Mouse (Mus musculus) Patski (cell line): ENCODE results near the gene Apoa2. TPM values are rescaled to one million over a fixed set of nuclear protein-coding genes. Genes with fewer than 3 reads are reported as not detected.

Experiments
- ATAC-seq: fragments of 100-300 bp; one replicate; pipeline ENCODE4 v1.8.0; 2021
- CTCF ChIA-PET: fragments of 350-600 bp; sonication (Branson Sonifier 250); formaldehyde crosslinking; loops from one replicate; lab custom pipeline; 2022; ENCODE audit warnings: inconsistent platforms; lab: Charles Lee
- POLR2A ChIA-PET: fragments of 350-600 bp; sonication (Branson Sonifier 250); formaldehyde crosslinking; loops from one replicate; lab custom pipeline; 2022; ENCODE audit warnings: antibody characterized with exemption, inconsistent platforms; lab: Charles Lee
- DNase-seq: peaks from one replicate; pipeline ENCODE4 v3.0.0-alpha.2; 2011; ENCODE audit warnings: low read depth, low spot score
- H3K27me3 ChIP-seq: fragments of 371-371 bp; one replicate; pipeline ENCODE4 v1.5.1; 2021
- CTCF ChIP-seq: fragments of 100-300 bp; IDR thresholded peaks from one replicate; pipeline ENCODE4 v1.5.1; 2021
- in situ Hi-C: fragments of 300-500 bp; cut with MboI; formaldehyde crosslinking; loops from 3 replicates; pipeline ENCODE4 v1.11.1; 2018; ENCODE audit warnings: low pct_unique_long_range_greater_than_20kb, mixed read lengths
- polyA plus RNA-seq: library from polyadenylated mRNA; unstranded; gene quantifications from one replicate; pipeline ENCODE4 v1.2.3, GENCODE M21; 2021

Apoa2 gene
- polyA plus RNA-seq: not detected

DNA sequence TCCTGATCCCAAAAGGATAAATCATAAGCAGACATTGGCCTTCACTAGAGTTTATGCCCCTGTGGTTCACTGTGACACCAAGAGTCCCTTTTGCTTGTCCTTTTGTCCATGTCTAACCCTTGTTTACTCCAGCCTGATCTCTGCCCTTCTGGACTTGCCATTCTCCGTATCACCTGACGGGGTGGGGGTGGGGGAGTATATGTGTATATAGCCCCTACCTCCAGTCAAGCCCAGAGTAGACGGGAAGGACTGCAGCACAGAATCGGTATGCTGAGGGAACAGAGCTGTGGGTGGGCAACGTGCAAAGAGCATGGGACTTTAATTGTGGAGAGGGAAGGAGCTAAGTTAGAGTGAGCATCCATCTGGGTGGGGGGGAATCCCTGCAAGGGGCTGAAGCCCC lies at the start of gene Apoa2:
Gene Apoa2, plus strand, starts transcription at position 198 of the 400 bp plus-strand sequence.
- in situ Hi-C loops: loop anchor here (5.0 kb wide), 2 partner anchors 63 to 113 kb away; partner anchors contain the start of gene Cfap126
- DNase-seq (no peak), ATAC-seq (no peak)
- no peaks in the 10 kb centered on the region for H3K27me3 ChIP-seq
- POLR2A ChIA-PET: interaction anchor here (0.6 to 0.7 kb wide), 2 partner anchors 20 to 107 kb away, joined by 3 to 4 read pairs; no protein-coding TSS in a partner anchor
- CTCF ChIA-PET: interaction anchor here (1.1 to 1.4 kb wide), 2 partner anchors 11 to 14 kb away, joined by 3 read pairs; no protein-coding TSS in a partner anchor
- no peak for TF ChIP-seq CTCF

- CTCF ChIA-PET: interaction anchor here (1.5 kb wide), 1 partner anchor 9 kb away, joined by 4 read pairs; no protein-coding TSS in a partner anchor
- no peak for TF ChIP-seq CTCF
- ATAC-seq: no peak
- POLR2A ChIA-PET: interaction anchor here (1.1 kb wide), 1 partner anchor 30 kb away, joined by 4 read pairs; no protein-coding TSS in a partner anchor
- no peaks in the 10 kb centered on the region for H3K27me3 ChIP-seq
- DNase-seq: no peak
- in situ Hi-C loops: no loop called here
Measured at GRCm38 (mm10) chr1:171179487-171180171, 45.2 kb upstream of the Apoa2 start.

GRCm38 (mm10) chr1:171183025-171183424 lies 41.8 kb upstream of the Apoa2 start:
- POLR2A ChIA-PET: no interaction called here
- no peak for TF ChIP-seq CTCF
- CTCF ChIA-PET: interaction anchor here (1.0 to 2.0 kb wide), 4 partner anchors 9 to 19 kb away, joined by 3 to 9 read pairs (median 4); no protein-coding TSS in a partner anchor
- in situ Hi-C loops: no loop called here
- H3K27me3 ChIP-seq: no peaks in the 10 kb centered on the region
- DNase-seq (no peak), ATAC-seq (no peak)

DNA sequence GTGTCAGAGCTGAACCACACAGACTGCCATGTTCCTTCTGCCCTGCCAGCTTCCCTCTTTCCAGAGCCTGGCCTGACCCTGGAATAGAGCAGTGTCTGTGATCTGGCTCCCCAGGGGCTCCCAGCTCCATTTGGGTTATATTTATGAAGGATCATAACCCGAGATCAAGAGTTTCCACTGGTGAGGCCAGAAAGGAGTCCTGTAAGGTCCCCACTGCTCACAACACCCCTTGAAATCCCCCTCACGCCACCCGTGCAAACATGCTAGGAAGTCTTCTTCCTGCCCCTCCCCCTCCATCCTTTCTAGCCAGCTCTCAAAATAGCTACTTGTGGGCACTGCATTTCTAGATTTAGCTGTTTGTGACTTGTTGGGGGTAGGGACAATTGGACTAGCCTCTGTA lies 41.2 kb upstream of the Apoa2 start:
- H3K27me3 ChIP-seq: no peaks in the 10 kb centered on the region
- ATAC-seq (no peak), DNase-seq (no peak)
- TF ChIP-seq CTCF: no peak
- in situ Hi-C loops: no loop called here
- ChIA-PET CTCF (interaction anchor here (0.8 to 2.0 kb wide), 9 partner anchors 8 to 37 kb away, joined by 3 to 9 read pairs (median 4); partner anchors contain the start of gene Pcp4l1), POLR2A (no interaction called here)

- peak; percentile 47 for TF ChIP-seq CTCF
- DNase-seq (no peak), ATAC-seq (no peak)
- in situ Hi-C loops: no loop called here
- no peaks in the 10 kb centered on the region for H3K27me3 ChIP-seq
- CTCF ChIA-PET: interaction anchor here (0.8 to 2.0 kb wide), 10 partner anchors 9 to 37 kb away, joined by 3 to 9 read pairs (median 4); partner anchors contain the start of gene Pcp4l1
- POLR2A ChIA-PET: no interaction called here
Measured at GRCm38 (mm10) chr1:171184314-171184713, 40.5 kb upstream of the Apoa2 start.

DNA sequence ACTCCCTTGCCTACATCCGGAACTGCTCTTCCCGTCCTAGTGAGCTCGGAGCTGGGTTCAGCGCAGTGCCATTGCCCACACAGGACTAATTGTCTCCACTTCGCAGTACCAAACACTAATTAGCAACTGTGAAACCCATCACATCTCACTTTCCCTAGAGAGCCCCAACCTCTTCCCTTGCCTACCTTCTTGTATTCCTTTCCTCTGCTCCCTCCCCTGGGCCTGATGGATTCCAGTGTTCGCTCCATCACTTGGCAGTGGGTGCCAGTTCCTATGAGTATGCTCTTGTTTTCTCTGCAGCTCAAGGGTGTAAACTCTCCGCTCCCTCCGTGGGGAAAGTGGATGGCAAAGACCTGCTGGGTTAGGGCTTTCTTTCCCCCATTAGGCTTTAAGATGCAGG lies 39.2 kb upstream of the Apoa2 start:
- no peak for TF ChIP-seq CTCF
- no peak for ATAC-seq
- no peak for DNase-seq
- POLR2A ChIA-PET: interaction anchor here (0.6 kb wide), 1 partner anchor 68 kb away, joined by 3 read pairs; no protein-coding TSS in a partner anchor
- in situ Hi-C loops: no loop called here
- no peaks in the 10 kb centered on the region for H3K27me3 ChIP-seq
- CTCF ChIA-PET: interaction anchor here (2.9 kb wide), 1 partner anchor 20 kb away, joined by 10 read pairs; no protein-coding TSS in a partner anchor

GRCm38 (mm10) chr1:171187851-171188700 lies 36.8 kb upstream of the Apoa2 start:
- no peaks in the 10 kb centered on the region for H3K27me3 ChIP-seq
- in situ Hi-C loops: no loop called here
- no peak for ATAC-seq
- CTCF ChIA-PET: interaction anchor here (0.6 to 2.9 kb wide), 4 partner anchors 9 to 23 kb away, joined by 3 to 10 read pairs (median 4); no protein-coding TSS in a partner anchor
- POLR2A ChIA-PET: interaction anchor here (1.3 kb wide), 1 partner anchor 25 kb away, joined by 3 read pairs; the partner anchor contains the start of gene Nr1i3
- DNase-seq: no peak
- TF ChIP-seq CTCF: no peak

DNA sequence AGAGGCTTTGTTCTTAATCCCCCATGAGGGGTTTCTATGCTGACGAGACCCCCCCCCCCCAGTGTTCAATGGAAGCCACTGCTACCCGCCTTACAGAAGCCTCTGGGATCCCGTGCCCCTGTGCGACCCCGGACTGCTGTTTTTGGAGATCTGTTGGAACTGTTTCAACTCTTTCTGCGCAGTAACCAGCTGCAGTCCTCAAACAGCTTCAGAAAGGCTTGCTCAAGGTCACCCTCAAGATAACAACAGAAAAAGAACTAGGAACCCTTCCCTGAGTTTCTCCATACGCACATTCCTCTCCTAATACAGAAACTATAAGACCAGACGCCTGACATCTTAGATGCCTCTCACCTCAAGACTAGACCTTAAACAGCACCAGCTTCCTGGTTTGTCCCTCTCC lies 35.8 kb upstream of the Apoa2 start:
- TF ChIP-seq CTCF: no peak
- ChIA-PET POLR2A (interaction anchor here (1.3 kb wide), 1 partner anchor 24 kb away, joined by 3 read pairs; the partner anchor contains the start of gene Nr1i3), CTCF (interaction anchor here (0.6 to 1.8 kb wide), 6 partner anchors 10 to 31 kb away, joined by 3 to 6 read pairs (median 3); no protein-coding TSS in a partner anchor)
- no peaks in the 10 kb centered on the region for H3K27me3 ChIP-seq
- in situ Hi-C loops: no loop called here
- no peak for DNase-seq
- peak; percentile 14 for ATAC-seq

- peak; percentile 96 for DNase-seq
- no peaks in the 10 kb centered on the region for H3K27me3 ChIP-seq
- in situ Hi-C loops: no loop called here
- ATAC-seq: peak; percentile 74
- ChIA-PET CTCF (interaction anchor here (1.0 to 1.8 kb wide), 7 partner anchors 9 to 31 kb away, joined by 3 to 6 read pairs (median 3); no protein-coding TSS in a partner anchor), POLR2A (interaction anchor here (0.6 to 1.3 kb wide), 2 partner anchors 24 to 61 kb away, joined by 3 to 7 read pairs; partner anchors contain the start of genes Adamts4 and Nr1i3)
- no peak for TF ChIP-seq CTCF
Measured at GRCm38 (mm10) chr1:171189476-171190114, 35.3 kb upstream of the Apoa2 start.
